Mouse (Mus musculus) myocyte (in vitro differentiated cells): Measurements from ENCODE around the gene Dio1. TPM values are rescaled to one million over a fixed set of nuclear protein-coding genes. Genes with fewer than 3 reads are reported as not detected.

ENCODE experiments used
- H3K27me3 ChIP-seq: one replicate; pipeline ENCODE4 v1.6.1; 2011; ENCODE audit not compliant: control insufficient read depth, insufficient read depth, insufficient read length
- H3K36me3 ChIP-seq: one replicate; pipeline ENCODE4 v1.6.1; 2011; ENCODE audit not compliant: control insufficient read depth, insufficient read depth
- H3K4me2 ChIP-seq: one replicate; pipeline ENCODE4 v1.6.1; 2011; ENCODE audit warnings: low read depth, control low read depth
- H3K4me3 ChIP-seq: one replicate; pipeline ENCODE4 v1.5.1; 2011; ENCODE audit warnings: mild to moderate bottlenecking, control low read depth, moderate library complexity
- H3K79me2 ChIP-seq: one replicate; pipeline ENCODE4 v1.6.1; 2011; ENCODE audit not compliant: control insufficient read depth, insufficient read depth
- H3ac ChIP-seq: one replicate; pipeline ENCODE4 v1.6.1; 2011; ENCODE audit not compliant: control insufficient read depth, insufficient read length
- CEBPB ChIP-seq: IDR thresholded peaks from 2 replicates; pipeline ENCODE4 v1.6.1; 2011; ENCODE audit warnings: mild to moderate bottlenecking, moderate library complexity; ENCODE audit not compliant: poor library complexity, insufficient read depth, severe bottlenecking
- E2F4 ChIP-seq: IDR thresholded peaks from one replicate; pipeline ENCODE4 v1.6.1; 2011; ENCODE audit warnings: mild to moderate bottlenecking, control low read depth, moderate library complexity; ENCODE audit not compliant: insufficient read depth
- MAX ChIP-seq: IDR thresholded peaks from one replicate; pipeline ENCODE4 v1.6.1; 2011; ENCODE audit warnings: low read depth, mild to moderate bottlenecking, control low read depth
- MYOD1 ChIP-seq, 3 experiments: IDR thresholded peaks; one replicate each; pipeline ENCODE4 v1.6.1; 2011; ENCODE audit warnings: control low read depth in 2 of 3, low read depth in 2 of 3, mild to moderate bottlenecking in 2 of 3, moderate library complexity in 1 of 3; ENCODE audit not compliant: insufficient read length in 2 of 3, control insufficient read depth in 1 of 3
- MYOG ChIP-seq, 3 experiments: IDR thresholded peaks; one replicate each; pipeline ENCODE4 v1.6.1; 2011; ENCODE audit warnings: control low read depth in 2 of 3, low read depth in 2 of 3, mild to moderate bottlenecking in 2 of 3; ENCODE audit not compliant: insufficient read length in 2 of 3, control insufficient read depth in 1 of 3, insufficient read depth in 1 of 3
- POLR2A ChIP-seq: IDR thresholded peaks from one replicate; pipeline ENCODE4 v1.6.1; 2011; ENCODE audit warnings: low read depth, mild to moderate bottlenecking, control low read depth, moderate library complexity; ENCODE audit not compliant: insufficient read length
- POLR2AphosphoS2 ChIP-seq: IDR thresholded peaks from one replicate; pipeline ENCODE4 v1.6.1; 2011; ENCODE audit warnings: low read depth, control low read depth; ENCODE audit not compliant: insufficient read length
- REST ChIP-seq: IDR thresholded peaks from one replicate; pipeline ENCODE4 v1.6.1; 2011; ENCODE audit warnings: mild to moderate bottlenecking, control low read depth, moderate library complexity; ENCODE audit not compliant: insufficient read depth, insufficient read length
- SRF ChIP-seq: IDR thresholded peaks from one replicate; pipeline ENCODE4 v1.6.1; 2011; ENCODE audit warnings: low read depth; ENCODE audit not compliant: control insufficient read depth, insufficient read length
- TCF12 ChIP-seq: IDR thresholded peaks from one replicate; pipeline ENCODE4 v1.6.1; 2011; ENCODE audit warnings: mild to moderate bottlenecking, control low read depth; ENCODE audit not compliant: poor library complexity, insufficient read depth, severe bottlenecking
- TCF3 ChIP-seq: IDR thresholded peaks from one replicate; pipeline ENCODE4 v1.6.1; 2011; ENCODE audit warnings: low read depth, control low read depth; ENCODE audit not compliant: insufficient read length
- USF1 ChIP-seq: IDR thresholded peaks from one replicate; pipeline ENCODE4 v1.6.1; 2011; ENCODE audit warnings: low read depth, mild to moderate bottlenecking, control low read depth, moderate library complexity
- polyA plus RNA-seq: library from polyadenylated mRNA; unstranded; fragments of >200 nt; fragmentation: generic; extraction: Trizol; gene quantifications from one replicate; pipeline ENCODE4 v1.2.1, GENCODE M21; 2012; ENCODE audit warnings: missing spikeins

Gene Dio1
- polyA plus RNA-seq, 1 experiment, result not detected

DNA sequence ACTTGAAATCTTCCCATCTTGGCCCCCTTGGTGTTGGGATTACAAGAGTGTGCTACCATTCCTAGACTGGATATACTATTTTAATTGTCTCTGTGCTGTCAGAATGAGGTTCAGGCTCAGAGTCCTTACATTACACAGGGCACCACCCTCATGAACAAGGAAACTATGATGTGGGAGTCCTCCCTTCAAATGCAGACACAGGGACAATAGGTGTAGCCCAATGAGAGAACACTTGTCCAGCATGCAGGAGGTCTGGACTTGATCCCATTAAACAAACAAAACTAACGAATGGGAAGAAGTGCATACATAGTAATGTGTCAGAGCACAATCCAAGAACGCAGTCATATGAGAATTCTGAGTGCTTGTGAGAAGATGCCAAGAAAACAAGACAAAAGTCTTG lies 19.5 kb downstream of the Dio1 start:
- H3ac ChIP-seq, result no peak overlapping the region
- H3K27me3 ChIP-seq, result no peaks in the 10 kb centered on the region
- H3K36me3 ChIP-seq, result no peaks in the 10 kb centered on the region
- H3K4me2 ChIP-seq, result no peak overlapping the region
- TF ChIP-seq POLR2A, result no peak
- H3K4me3 ChIP-seq, result no peak overlapping the region
- no peaks in the 10 kb centered on the region for H3K79me2 ChIP-seq

DNA sequence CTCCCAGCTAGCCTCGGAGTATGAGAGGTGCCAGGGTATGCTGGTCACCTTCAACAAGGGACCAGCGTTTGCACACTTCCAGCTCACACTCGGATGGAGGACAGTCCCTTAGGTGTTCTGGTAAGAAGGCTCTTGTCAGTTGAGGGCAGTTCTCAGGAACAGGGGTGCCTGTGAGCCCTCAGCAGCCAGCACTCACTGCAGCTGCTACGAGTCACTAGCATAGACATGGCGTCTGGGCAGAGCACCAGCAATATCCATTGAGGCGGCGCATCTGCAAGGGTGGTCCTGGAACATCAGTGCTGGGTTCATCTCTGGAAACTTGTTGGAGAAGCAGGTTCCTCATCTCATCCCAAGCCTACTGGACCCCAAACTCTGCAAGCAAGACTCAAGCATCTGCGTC lies 20.6 kb downstream of the Dio1 start:
- Histone ChIP-seq H3ac (no peak overlapping the region), H3K36me3 (no peaks in the 10 kb centered on the region), H3K4me2 (no peak overlapping the region), H3K4me3 (no peak overlapping the region), H3K79me2 (no peaks in the 10 kb centered on the region), H3K27me3 (no peaks in the 10 kb centered on the region)
- TF ChIP-seq TCF3 (no peak), CEBPB (no peak), USF1 (no peak), MYOD1 (IDR thresholded peaks at IDR 0.05; ENCODE audit: control insufficient read depth in 1 of 3, insufficient read length in 2 of 3, low read depth in 2 of 3) (no peak), MAX (no peak), TCF12 (no peak)

DNA sequence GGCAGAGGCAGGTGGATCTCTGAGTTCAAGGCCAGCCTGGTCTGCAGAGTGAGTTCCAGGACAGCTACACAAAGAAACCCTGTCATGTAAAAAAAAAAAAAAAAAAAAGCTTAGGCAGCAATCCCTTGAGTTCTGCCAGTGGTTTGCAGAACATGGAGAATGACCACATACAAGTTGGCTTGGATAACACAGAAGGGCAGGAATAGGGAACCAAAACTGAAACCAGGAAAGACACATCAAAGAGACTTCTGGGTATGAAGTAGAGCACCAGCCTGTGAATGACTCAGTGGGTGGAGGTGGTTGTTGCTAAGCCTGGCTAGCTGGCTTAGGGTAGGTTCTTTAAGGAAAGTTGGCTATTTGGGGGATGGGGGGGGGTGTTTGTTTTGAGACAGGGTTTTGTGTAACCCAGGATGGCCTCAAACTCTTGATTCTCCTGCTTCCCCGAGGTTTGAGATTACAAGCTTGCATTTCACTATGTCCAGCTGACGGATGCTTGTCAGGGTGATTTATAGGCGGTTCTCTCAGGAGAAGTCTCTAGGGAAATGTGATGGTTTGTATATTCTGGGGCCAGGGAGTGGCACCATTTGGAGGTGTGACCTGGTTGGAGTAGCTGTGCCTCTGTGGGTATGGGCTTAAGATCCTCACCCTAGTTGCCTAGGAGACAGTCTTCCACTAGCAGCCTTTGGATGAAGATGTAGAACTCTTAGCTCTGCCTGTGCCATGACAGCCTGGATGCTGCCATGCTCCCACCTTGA lies 21.3 kb downstream of the Dio1 start:
- Histone ChIP-seq H3K36me3 (no peaks in the 10 kb centered on the region), H3K4me3 (no peak overlapping the region), H3K79me2 (no peaks in the 10 kb centered on the region), H3K4me2 (peak overlapping the region; percentile 14), H3K27me3 (no peaks in the 10 kb centered on the region), H3ac (no peak overlapping the region)
- TF ChIP-seq POLR2A (no peak), USF1 (no peak), TCF12 (no peak), POLR2AphosphoS2 (no peak), E2F4 (no peak), SRF (no peak), MYOD1 (IDR thresholded peaks at IDR 0.05; ENCODE audit: control insufficient read depth in 1 of 3, insufficient read length in 2 of 3, low read depth in 2 of 3) (no peak), MYOG (IDR thresholded peaks at IDR 0.05; ENCODE audit: control insufficient read depth in 1 of 3, insufficient read depth in 1 of 3, insufficient read length in 2 of 3, low read depth in 2 of 3) (no peak), MAX (no peak), REST (no peak), CEBPB (no peak), TCF3 (no peak)

DNA sequence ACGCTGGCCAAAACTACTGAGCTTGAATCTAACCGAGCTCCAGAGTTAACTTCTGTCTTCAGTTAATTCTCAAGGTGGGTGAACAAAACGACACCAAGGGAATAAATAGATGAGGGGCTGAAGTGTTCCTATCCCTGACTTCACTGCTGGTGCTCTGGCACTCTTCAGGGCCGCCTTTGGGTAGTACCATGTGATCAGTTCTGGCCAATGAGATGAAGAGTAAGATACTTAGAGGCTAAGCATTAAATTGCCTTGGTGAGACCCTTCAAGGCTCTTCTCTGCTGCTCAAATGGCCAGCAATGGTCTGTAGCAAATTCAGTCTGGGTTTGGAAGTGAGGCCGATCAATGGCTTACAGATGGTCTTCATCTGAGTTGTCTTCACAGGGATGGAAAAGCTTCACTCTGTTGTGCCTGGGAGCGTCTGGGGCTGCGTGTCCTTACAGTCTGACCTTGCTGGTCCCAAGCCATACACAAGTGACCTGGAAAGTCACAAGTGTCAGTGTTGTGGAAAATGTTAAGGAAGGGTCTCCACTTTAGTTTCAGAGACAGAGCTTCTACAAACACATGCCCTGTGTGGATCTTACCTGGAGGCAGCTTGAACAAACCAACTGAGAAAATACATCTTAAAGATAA lies 26.0 kb downstream of the Dio1 start:
- Histone ChIP-seq H3K4me3 (no peak overlapping the region), H3ac (no peak overlapping the region), H3K27me3 (no peaks in the 10 kb centered on the region), H3K36me3 (peaks cover 3% of the 10 kb centered on the region), H3K79me2 (no peaks in the 10 kb centered on the region), H3K4me2 (no peak overlapping the region)
- TF ChIP-seq REST (no peak), POLR2A (no peak), SRF (no peak), POLR2AphosphoS2 (no peak), MAX (no peak), TCF12 (no peak), MYOG (IDR thresholded peaks at IDR 0.05; ENCODE audit: control insufficient read depth in 1 of 3, insufficient read depth in 1 of 3, insufficient read length in 2 of 3, low read depth in 2 of 3) (no peak), E2F4 (no peak), TCF3 (no peak)

DNA sequence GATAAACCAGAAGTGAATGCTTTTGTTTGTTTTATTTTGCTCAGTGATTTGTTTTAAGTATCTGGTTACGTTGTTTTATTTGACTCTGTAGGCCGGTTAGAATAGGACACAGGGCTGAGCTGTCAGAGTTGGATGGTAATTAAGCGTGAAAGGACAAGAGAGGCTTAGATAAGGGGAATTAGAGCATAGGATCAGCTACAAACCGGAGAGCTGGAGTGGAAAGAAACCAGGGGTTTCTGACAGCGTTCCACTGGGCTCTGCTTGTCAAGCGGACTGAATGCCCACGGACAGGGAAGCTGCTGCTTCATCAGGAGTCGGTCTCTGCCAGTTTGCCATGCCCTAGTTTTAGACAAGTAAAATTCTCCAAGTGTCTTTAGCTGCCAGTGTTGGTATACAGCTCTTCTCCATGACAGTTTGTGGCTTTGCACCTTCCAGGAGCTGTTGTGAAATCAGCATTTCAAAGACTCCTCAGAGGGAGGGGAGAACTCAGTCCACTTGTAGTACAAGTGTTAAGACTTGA lies 28.7 kb downstream of the Dio1 start:
- no peak overlapping the region for H3K4me2 ChIP-seq
- no peak for TF ChIP-seq USF1
- TF ChIP-seq POLR2AphosphoS2, result no peak
- no peak for TF ChIP-seq MAX
- no peak for TF ChIP-seq TCF3
- TF ChIP-seq POLR2A, result no peak
- no peak for TF ChIP-seq MYOD1 (IDR thresholded peaks at IDR 0.05; ENCODE audit: control insufficient read depth in 1 of 3, insufficient read length in 2 of 3, low read depth in 2 of 3)
- no peak for TF ChIP-seq TCF12
- TF ChIP-seq REST, result no peak
- TF ChIP-seq MYOG (IDR thresholded peaks at IDR 0.05; ENCODE audit: control insufficient read depth in 1 of 3, insufficient read depth in 1 of 3, insufficient read length in 2 of 3, low read depth in 2 of 3), result no peak
- TF ChIP-seq CEBPB, result no peak
- no peak for TF ChIP-seq SRF
- no peak for TF ChIP-seq E2F4
- peaks cover 7% of the 10 kb centered on the region for H3K36me3 ChIP-seq
- no peaks in the 10 kb centered on the region for H3K27me3 ChIP-seq
- no peak overlapping the region for H3K4me3 ChIP-seq
- H3ac ChIP-seq, result no peak overlapping the region
- H3K79me2 ChIP-seq, result no peaks in the 10 kb centered on the region
